Mouse (Mus musculus) megakaryocyte, adult 5-6 weeks (primary cell): Measurements from ENCODE around the gene Slc13a2. TPM values are rescaled to one million over a fixed set of nuclear protein-coding genes. Genes with fewer than 3 reads are reported as not detected.

Source experiments
- ATAC-seq: 2 replicates; pipeline ENCODE4 v1.8.0; 2016; ENCODE audit warnings: mild to moderate bottlenecking, inconsistent platforms; ENCODE audit not compliant: poor library complexity, severe bottlenecking
- total RNA-seq, 2 experiments: library from RNA; stranded (forward) in 1 of 2; stranded (reverse) in 1 of 2; fragments of 153-499, 151-499 nt in 1 of 2; fragments of 221-1000, 200-1000 nt in 1 of 2; gene quantifications; 2 replicates each; pipeline versions ENCODE4 v1.2.3 to v1.2.4; 2015 to 2017

The Slc13a2 gene
- total RNA-seq, 2 experiments from 2014 or later, result 0.51 TPM; not detected in 1

GRCm38 (mm10) chr11:78435776-78436349 lies 13.8 kb upstream of the Slc13a2 start:
- peak; percentile 57 for ATAC-seq

- no peak for ATAC-seq
These were observed 12.0 kb upstream of the Slc13a2 start for GRCm38 (mm10) chr11:78434052-78434451.

DNA sequence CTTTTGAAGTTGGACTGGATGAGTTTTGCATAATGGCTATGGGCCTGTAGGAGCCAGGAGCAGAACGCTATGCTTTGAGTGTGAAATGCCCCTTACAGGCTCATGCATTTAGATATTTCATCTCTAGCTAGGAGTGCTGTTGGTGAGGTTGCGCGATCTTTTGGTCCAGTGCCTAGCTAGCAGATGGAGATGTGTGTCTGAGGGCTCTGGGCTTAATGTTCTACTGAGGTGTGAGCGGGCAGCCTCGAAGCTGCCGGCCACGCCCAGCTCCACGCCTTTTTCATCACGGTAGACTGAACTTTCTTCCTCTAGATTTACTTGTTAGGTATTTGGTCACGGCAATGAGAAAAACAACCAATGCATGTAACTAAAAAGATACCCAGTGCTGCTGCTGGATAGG lies 9.2 kb upstream of the Slc13a2 start:
- ATAC-seq, result no peak

- no peak for ATAC-seq
These were observed 8.3 kb upstream of the Slc13a2 start for GRCm38 (mm10) chr11:78430195-78430878.

GRCm38 (mm10) chr11:78428309-78428708 lies 6.3 kb upstream of the Slc13a2 start:
- no peak for ATAC-seq

DNA sequence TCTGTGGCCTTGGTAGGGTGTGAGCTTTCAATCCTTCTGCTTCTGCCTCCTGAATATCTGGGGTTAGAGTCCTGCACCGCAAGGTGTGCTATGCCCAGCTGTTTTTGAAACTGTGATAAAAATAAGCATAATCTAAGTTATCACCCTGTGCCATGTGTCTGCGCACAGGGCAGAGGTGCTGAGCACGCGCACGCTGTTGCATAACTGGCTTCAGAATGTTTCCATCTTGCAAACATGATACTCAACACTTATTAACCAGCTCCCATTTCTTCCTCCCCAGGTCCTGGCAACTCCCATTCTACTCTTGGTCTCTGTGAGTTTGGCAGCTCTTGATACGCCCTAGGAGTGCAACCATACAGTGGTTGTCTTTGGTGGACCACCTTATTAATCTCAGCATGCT lies 5.6 kb upstream of the Slc13a2 start:
- no peak for ATAC-seq

DNA sequence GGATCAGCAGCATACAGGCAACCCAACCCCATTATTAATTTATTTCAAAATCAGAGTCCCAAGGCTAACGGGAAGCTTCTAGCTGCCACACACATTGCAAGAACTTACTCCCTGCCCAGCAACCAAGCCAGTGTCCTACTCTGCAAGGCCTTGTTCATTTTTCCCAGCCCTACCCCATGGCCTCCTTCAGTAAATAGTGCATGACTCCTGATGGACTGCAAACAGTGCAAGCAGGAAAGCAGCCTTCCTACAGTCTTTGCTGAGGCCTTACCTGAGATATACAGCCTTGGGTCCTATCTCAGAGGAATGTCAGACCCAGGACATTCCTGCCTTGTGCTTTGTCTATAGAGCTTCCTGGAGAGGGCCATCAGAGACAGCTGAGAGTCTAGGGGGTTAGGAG lies 3.6 kb upstream of the Slc13a2 start:
- ATAC-seq, result no peak

- no peak for ATAC-seq
These were observed 2.3 kb upstream of the Slc13a2 start for GRCm38 (mm10) chr11:78424352-78424751.

DNA sequence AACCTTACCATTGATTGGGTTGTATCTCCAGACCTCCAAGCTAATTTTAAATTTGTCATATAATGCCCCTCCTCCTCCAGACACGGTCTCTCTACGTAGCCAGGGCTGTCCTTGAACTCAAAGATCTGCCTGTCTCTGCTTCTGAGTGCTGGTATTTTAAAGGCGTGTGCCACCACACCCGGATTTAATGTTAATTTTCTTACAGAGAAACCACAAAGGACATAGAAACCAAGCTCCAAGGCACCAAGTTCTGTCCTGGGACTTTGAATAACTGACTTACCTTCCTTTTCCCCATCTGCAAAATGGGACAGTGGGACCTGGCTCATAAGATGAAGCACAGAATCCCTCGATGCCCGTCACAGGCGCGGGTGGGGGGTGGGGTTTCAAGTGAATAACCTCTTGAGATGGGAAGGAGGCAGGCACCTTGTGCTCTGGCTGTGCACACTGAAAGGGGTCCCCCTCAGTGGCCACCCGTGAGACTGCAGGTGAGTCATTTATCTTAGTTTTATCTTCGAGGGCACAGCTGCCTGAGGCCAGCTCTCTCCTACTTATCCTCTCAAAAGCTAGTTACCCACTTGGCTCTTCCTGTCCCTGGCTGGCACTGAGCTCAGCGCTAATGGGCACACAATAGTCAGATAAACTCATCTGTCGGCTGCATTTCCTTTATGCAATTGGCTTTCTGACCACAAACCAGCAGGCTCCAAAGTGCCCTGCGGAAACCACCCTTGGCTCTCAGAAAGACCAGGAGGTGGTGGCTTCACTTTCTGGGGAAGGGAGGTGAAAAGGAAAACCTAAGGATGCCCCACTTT lies 612 bp downstream of the Slc13a2 start:
- no peak for ATAC-seq

DNA sequence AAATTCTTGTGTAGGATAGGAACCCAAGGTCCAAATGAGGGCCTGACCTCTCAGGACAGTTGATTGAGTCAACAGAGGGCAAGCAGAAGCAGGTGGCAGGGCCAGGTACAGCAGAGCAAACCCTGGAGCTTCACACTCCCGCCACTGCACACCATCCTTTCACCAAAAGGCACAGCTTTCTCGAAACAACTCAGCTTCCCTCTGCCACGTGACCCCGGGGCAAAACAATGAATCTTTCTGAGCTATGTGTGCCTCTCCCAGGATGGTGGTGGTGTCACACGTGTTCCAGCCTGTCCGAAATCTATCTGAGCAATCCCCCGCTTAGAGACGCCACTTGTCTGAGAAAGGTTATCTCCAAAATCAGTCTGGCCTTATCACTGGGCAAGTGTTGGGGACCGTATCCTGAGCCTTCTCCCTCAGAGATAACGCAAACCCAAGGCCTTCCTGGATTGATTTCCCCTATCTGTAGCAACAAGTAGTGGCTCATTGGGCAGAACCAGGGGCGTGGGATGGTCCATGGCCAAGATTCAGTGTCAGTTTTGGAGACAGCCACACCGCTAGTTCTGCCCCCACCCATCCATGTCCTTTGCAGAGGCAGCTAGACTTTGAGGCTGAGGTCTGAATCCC lies 1.6 kb downstream of the Slc13a2 start:
- no peak for ATAC-seq

DNA sequence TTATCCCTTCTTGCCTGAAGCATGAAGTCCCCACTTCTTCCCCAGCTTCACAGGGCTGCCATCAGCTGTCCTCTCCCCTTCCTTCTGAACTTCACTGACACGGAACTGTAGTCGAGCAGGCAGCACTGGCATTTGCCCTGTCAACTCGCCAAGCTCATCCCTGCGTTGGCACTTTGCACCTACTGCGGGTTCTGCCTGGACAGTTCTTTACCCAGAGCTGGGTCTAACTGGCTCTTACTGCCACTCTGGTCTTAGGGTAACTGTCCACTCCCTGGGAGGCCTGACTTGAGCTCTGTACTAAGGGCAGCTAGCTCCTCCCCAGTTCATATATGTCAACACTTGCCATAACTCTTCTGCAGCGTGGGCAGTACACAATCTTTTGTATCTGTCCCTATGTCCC lies 5.2 kb downstream of the Slc13a2 start:
- ATAC-seq, result no peak

DNA sequence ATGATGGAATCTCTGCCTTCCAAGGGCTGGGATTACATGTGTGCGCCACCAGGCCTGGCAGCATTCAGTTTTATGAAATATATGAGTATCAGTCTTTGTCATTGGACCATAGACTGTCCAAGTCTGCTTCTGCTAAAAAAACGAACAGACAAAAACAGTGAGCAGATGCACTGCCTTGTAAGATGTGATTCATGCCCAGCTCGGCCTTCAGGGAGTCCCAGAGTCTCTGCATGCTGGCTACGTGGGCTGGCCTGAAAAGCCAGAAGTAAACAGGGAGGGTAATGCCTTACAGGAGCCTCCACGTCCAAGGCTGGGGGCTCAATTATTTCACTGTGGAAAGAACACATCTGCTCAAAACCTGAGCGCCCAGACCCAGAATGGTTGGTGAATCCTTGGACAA lies 9.2 kb downstream of the Slc13a2 start:
- ATAC-seq, result no peak

DNA sequence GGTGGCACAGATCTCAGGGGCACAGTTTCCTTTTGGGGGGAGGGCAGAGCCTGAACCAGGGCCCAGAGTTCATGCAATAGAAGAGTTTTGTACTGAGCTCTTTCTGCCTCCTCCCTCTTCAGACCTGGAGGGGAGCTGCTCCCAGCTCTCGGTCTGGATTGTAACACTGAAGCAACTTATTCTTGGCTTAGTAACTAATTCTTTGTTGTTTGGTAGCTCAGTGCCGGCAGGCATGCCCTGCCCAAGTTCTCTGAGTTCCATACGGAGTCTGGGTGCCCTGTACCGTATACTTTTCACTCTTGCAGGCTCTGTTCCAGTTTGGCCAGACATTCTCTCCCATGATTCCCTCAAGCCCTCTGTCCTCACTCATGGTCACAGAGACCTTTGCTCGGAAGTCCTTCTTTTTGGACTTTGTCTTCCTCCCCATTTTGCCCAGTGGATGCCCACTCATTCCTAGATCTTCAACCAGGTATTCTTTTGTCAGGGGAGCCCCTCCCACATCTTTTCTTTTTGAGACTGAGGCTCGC lies 9.6 kb downstream of the Slc13a2 start:
- ATAC-seq, result no peak

- no peak for ATAC-seq
These were observed 10.3 kb downstream of the Slc13a2 start for GRCm38 (mm10) chr11:78411606-78412323.

- no peak for ATAC-seq
These were observed 13.5 kb downstream of the Slc13a2 start for GRCm38 (mm10) chr11:78408256-78409240.

GRCm38 (mm10) chr11:78402062-78402461 lies 20.0 kb downstream of the Slc13a2 start:
- no peak for ATAC-seq

- no peak for ATAC-seq
These were observed 20.5 kb downstream of the Slc13a2 start for GRCm38 (mm10) chr11:78401469-78401868.

- no peak for ATAC-seq
These were observed 21.1 kb downstream of the Slc13a2 start for GRCm38 (mm10) chr11:78400936-78401335.

- ATAC-seq, result peak; percentile 72
These were observed 22.3 kb downstream of the Slc13a2 start for GRCm38 (mm10) chr11:78399680-78400079.
